Mouse (Mus musculus) limb, embryonic 10.5 days (tissue): ENCODE results near the gene Arhgap36. TPM values are rescaled to one million over a fixed set of nuclear protein-coding genes. Genes with fewer than 3 reads are reported as not detected.

ENCODE experiments used
- DNase-seq: peaks from one replicate; pipeline ENCODE4 v3.0.0-alpha.2; 2017; ENCODE audit warnings: low spot score
- H3K27ac ChIP-seq: fragments of 300-500 bp; sonication (generic); 2 replicates; pipeline ENCODE4 v1.5.1; 2016; ENCODE audit warnings: mild to moderate bottlenecking
- H3K27me3 ChIP-seq: fragments of 300-500 bp; sonication (generic); 2 replicates; pipeline ENCODE4 v1.6.1; 2016; ENCODE audit warnings: low read depth, mild to moderate bottlenecking; ENCODE audit not compliant: poor library complexity, severe bottlenecking
- H3K36me3 ChIP-seq: fragments of 300-500 bp; sonication (generic); 2 replicates; pipeline ENCODE4 v1.6.1; 2016; ENCODE audit warnings: mild to moderate bottlenecking, moderate library complexity
- H3K4me1 ChIP-seq: fragments of 300-500 bp; sonication (generic); 2 replicates; pipeline ENCODE4 v1.6.1; 2016
- H3K4me3 ChIP-seq: fragments of 300-500 bp; sonication (generic); 2 replicates; pipeline ENCODE4 v1.5.1; 2016; ENCODE audit warnings: mild to moderate bottlenecking, moderate library complexity
- H3K9me3 ChIP-seq: fragments of 300-500 bp; sonication (generic); replicated peaks from 2 replicates; pipeline ENCODE4 v1.6.1; 2016; ENCODE audit warnings: mild to moderate bottlenecking
- WGBS: fragments of 180-500 bp; shearing (Covaris S2); methylation state at CpG from one replicate; pipeline ENCODE4 v1.1.7; 2016; 5-methylcytosine and 5-hydroxymethylcytosine counted together
- polyA plus RNA-seq: library from polyadenylated mRNA; unstranded; fragments of >200 nt; fragmentation: Nextera tagmentation; extraction: Ambion mirVana; gene quantifications from 2 replicates; pipeline ENCODE4 v1.2.1, GENCODE M21; 2016

Gene Arhgap36
- 0.34 and 0.73 TPM in 2 replicates for polyA plus RNA-seq

DNA sequence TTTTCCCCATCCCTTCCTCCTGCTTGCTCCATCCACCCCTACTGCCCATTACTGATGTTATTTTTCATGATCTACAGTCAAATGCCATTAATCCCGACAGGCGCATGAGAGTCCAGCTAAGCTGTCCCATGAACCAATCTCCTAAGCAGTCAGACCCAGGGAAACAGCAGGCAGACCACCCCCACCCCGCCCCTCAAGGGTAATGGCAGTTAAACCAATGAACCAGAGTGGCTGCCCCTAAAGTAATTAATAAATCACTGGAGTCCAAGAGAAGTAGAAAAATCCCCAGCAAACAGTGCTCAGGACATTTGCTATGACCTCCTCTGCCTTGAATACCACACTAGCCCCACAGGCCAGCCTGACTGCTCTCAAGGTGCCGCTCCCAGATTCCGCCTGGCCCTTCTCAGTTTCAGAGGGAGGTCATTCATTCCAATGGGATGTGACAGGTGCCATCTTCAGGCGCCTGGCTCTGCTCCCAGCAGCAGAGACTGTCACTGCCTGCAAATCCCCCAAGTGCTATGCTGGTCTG, at the start of gene Arhgap36:
Gene Arhgap36 (plus strand): TSS at position 504 of the 529 bp plus-strand sequence.
- WGBS, result 55% methylated on average over 6 of the region's 6 CpGs
- Histone ChIP-seq H3K4me1 (no peaks in the 10 kb centered on the region), H3K9me3 (no peaks in the 10 kb centered on the region), H3K36me3 (no peaks in the 10 kb centered on the region), H3K27ac (no peak within 1 kb of the TSS), H3K4me3 (no peak within 1 kb of the TSS), H3K27me3 (no peaks in the 10 kb centered on the region)
- DNase-seq, result no peak

DNA sequence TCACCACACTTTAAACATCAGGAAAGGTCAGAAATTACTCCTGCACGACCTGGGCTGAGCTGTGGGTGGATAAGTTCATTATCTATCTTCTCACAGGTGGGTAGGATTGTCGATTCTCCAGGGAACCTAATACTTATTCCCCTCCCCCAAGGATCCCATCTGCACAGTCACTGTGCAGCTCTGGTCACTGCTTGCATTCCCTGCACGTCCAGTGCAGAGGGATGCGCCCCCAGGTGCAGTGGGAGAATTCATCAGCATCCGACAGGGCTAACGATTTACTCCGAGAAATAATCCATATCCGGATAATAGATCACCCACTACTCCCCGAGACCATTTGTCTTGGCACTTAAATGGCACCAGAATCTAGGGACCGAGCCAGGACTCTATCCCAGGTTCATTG, 6.0 kb upstream of the Arhgap36 start:
- no peak for DNase-seq
- no peaks in the 10 kb centered on the region for H3K27me3 ChIP-seq
- H3K4me3 ChIP-seq, result no peak overlapping the region
- H3K36me3 ChIP-seq, result no peaks in the 10 kb centered on the region
- H3K4me1 ChIP-seq, result no peaks in the 10 kb centered on the region
- H3K9me3 ChIP-seq, result no peaks in the 10 kb centered on the region
- no peak overlapping the region for H3K27ac ChIP-seq
- 78% methylated on average over 10 of the region's 10 CpGs for WGBS

DNA sequence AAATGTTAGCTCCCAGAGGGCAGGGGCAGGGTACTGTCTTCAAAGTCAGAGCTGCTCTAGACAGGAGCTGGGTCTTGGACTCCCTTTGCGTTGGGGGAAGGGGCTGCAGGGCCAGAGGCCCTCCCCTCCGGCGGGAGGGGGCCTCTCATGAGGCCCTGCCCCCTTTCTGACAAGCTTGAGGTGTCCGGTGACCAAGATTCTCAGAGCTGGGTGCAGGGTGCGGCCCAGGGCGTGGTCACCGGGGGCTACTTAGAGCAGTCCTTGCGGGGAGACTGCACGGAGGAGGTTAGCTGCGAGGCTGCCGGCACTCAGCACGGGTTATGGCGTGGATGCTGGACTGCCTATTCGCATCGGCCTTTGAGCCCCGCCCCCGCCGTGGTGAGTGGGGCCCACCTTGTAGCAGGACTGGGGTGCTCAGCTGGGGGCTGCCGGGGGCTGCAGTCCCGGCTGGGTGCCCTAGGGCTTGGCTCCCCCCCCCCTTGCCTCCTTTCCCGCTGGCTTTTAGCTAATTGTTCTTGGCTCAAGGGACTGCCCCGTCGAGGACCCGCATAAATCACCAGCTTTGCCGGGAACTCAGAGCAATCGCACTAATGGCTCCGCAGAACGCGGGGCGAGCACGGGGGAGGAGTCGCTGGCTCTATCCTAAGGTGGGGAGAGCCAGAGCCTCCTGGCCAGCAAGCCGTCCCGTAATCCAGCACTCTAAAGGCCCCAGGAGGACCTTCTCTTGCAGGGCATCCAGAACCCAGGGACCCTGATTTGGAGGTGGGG, 6.7 kb downstream of the Arhgap36 start:
- DNase-seq, result peak; percentile 39
- no peaks in the 10 kb centered on the region for H3K9me3 ChIP-seq
- no peaks in the 10 kb centered on the region for H3K4me1 ChIP-seq
- peaks cover 28% of the 10 kb centered on the region for H3K27me3 ChIP-seq
- H3K27ac ChIP-seq, result no peak overlapping the region
- 14% methylated on average over 32 of the region's 34 CpGs for WGBS
- peak overlapping the region; percentile 50 for H3K4me3 ChIP-seq
- H3K36me3 ChIP-seq, result no peaks in the 10 kb centered on the region

DNA sequence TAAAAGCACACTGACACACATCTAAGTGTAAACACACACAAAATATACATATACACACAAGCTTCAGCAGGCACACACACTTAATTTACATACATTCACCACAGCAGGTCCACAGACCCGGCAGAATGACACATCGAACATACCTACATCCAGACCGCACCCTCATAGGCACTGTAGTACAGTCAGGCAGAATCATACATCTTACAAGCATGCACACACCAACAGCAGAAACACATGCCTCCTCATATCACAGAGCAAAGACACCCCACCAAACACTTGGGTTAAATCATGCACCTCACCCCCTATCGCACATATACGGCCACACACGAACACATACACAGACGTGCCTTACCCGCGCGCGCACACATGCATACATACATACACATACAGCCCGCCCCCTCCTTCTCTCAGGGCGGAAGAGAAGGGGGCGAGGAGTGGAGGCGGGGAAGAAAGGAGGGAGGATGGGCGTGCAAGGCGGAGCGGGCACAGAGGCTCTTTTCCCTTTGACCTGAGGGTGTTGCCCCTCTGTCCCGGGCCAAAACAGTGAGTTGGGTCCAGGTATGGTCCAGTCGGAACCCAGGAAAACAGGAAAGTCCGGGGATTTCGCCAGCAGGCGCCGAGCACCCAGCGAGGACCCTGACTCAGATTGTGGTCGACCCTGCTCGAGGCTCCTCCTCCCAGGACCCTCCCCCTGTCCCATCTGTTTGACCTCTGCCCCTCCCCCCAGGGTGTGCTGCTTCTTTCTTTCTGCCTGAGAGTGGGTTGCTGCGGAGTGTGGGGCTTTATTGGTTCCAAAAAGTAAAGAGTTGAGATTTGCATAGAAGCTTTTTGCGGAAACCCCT, 16.4 kb downstream of the Arhgap36 start:
- H3K9me3 ChIP-seq, result no peaks in the 10 kb centered on the region
- H3K27me3 ChIP-seq, result peaks cover 32% of the 10 kb centered on the region
- DNase-seq, result peak; percentile 51
- H3K4me3 ChIP-seq, result peak overlapping the region; percentile 46
- no peaks in the 10 kb centered on the region for H3K36me3 ChIP-seq
- WGBS, result 19% methylated on average over 22 of the region's 29 CpGs
- H3K27ac ChIP-seq, result no peak overlapping the region
- peaks cover 2% of the 10 kb centered on the region; the same call in 1 of the 2 replicates for H3K4me1 ChIP-seq

DNA sequence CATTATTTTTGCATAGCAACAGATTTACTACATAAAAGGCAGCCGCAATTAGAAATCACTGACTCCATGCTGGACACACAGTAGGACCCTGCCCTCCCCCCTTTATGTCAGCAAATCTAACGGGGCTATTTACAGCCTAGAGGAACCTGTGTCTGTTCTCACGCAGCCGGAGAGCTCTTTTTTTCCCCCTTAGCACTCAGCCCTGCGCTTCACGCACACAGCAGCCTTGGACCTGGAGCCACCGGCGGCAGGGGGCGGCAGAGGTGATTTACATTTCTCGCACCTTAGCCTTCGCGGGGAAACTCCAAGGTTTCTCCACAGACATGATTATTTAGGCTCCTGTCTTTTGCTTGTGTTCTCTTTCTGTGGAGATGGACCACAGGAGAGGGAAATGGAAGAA, 17.1 kb downstream of the Arhgap36 start:
- peaks cover 2% of the 10 kb centered on the region; the same call in 1 of the 2 replicates for H3K4me1 ChIP-seq
- 12% methylated on average over 12 of the region's 12 CpGs for WGBS
- no peak overlapping the region for H3K27ac ChIP-seq
- H3K9me3 ChIP-seq, result no peaks in the 10 kb centered on the region
- peak overlapping the region; percentile 46 for H3K4me3 ChIP-seq
- no peaks in the 10 kb centered on the region for H3K36me3 ChIP-seq
- DNase-seq, result peak; percentile 42
- peaks cover 38% of the 10 kb centered on the region for H3K27me3 ChIP-seq

DNA sequence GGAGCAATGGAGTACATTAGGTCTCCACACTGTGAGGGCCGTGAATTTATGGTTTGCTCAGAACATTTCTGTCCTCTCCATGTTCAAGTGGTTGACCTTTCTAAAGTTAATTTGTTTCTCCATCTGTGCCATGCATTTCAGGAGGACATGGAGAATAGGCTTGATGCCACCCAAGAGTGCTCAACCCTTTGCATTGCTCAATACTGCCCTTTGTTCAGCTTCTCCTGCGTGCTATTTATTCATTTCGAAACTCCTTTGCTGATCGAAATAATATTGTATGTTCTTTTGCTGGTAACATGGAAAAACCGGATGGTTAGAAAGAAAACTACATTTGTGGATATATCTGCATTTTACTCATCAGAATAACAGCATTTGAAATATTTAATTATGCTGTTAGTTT, 25.4 kb downstream of the Arhgap36 start:
- Histone ChIP-seq H3K9me3 (no peaks in the 10 kb centered on the region), H3K4me1 (no peaks in the 10 kb centered on the region), H3K36me3 (no peaks in the 10 kb centered on the region), H3K27me3 (peaks cover 63% of the 10 kb centered on the region), H3K27ac (no peak overlapping the region), H3K4me3 (no peak overlapping the region)
- WGBS, result 87% methylated on average over 5 of the region's 5 CpGs
- DNase-seq, result no peak

DNA sequence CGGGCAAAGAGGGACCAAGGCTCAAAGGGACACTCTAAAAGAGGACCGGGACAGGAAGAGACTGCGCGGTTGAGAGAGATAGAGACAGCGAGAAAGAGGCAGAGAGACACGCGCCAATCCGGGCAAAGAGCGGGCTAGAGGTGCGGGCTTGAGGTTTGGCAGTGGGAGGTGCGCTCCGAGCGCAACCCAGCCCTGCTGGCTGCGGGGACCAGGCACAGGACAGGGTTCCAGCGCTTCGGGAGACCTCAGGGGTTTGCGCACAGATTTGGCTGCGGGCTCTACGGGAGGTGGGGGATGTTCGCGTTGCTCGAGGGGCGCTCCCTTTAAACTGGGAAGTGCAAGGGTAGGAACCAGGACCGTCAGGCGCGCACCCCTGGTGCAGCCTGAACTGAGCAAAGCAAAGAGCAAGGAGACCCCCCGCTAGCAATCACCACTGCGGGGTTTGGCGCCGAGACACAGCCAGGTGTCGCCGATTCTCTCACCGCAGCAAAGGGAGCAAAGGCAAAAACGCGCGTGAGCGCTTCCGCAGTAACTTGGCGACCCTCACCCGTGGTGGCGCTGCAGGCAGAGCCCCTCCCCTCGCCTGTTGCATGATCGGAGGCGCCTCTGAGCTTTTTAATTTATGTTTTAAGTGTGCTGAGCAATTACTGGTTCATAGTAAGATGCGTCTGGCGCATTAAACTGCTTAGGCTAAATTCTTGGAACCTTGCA, 30.1 kb downstream of the Arhgap36 start:
- peak; percentile 36 for DNase-seq
- peaks cover 67% of the 10 kb centered on the region for H3K27me3 ChIP-seq
- no peaks in the 10 kb centered on the region for H3K4me1 ChIP-seq
- H3K27ac ChIP-seq, result no peak overlapping the region
- H3K9me3 ChIP-seq, result no peaks in the 10 kb centered on the region
- no peaks in the 10 kb centered on the region for H3K36me3 ChIP-seq
- peak overlapping the region; percentile 38 for H3K4me3 ChIP-seq
- WGBS, result 11% methylated on average over 46 of the region's 46 CpGs

Other genes starting within 250 kb of the Arhgap36 start
- 5.2 and 5.9 TPM in 2 replicates for gene Enox2, start 175.7 kb upstream of the Arhgap36 start, polyA plus RNA-seq
- gene Olfr1320, start 208.4 kb downstream of the Arhgap36 start, polyA plus RNA-seq, result not detected in 2 replicates